Mouse (Mus musculus) forebrain, embryonic 14.5 days (tissue): Measurements from ENCODE around the gene Tjp1. TPM values are rescaled to one million over a fixed set of nuclear protein-coding genes. Genes with fewer than 3 reads are reported as not detected.

ENCODE experiments used
- ATAC-seq: fragments of 200-750 bp; cut with Nextera tagmentation; 2 replicates; pipeline ENCODE4 v1.8.0; 2017; ENCODE audit warnings: mild to moderate bottlenecking, moderate library complexity
- DNase-seq: peaks from one replicate; pipeline ENCODE4 v3.0.0-alpha.2; 2015; ENCODE audit warnings: low spot score
- H3K27ac ChIP-seq: fragments of 300-500 bp; sonication (generic); 2 replicates; pipeline ENCODE4 v1.5.1; 2014; ENCODE audit warnings: low read depth, mild to moderate bottlenecking, control low read depth, low read length, moderate library complexity
- H3K27me3 ChIP-seq: fragments of 300-500 bp; sonication (generic); replicated peaks from 2 replicates; pipeline ENCODE4 v1.6.1; 2014; ENCODE audit warnings: low read length, control low read depth, mixed read lengths; ENCODE audit not compliant: control insufficient read depth, insufficient read depth
- H3K36me3 ChIP-seq: fragments of 300-500 bp; sonication (generic); 2 replicates; pipeline ENCODE4 v1.6.1; 2014; ENCODE audit warnings: low read length, control low read depth; ENCODE audit not compliant: control insufficient read depth, insufficient read depth
- H3K4me1 ChIP-seq: fragments of 300-500 bp; sonication (generic); 2 replicates; pipeline ENCODE4 v1.6.1; 2014; ENCODE audit warnings: antibody characterized with exemption, low read length, control low read depth; ENCODE audit not compliant: control insufficient read depth, insufficient read depth
- H3K4me2 ChIP-seq: fragments of 300-500 bp; sonication (generic); 2 replicates; pipeline ENCODE4 v1.6.1; 2014; ENCODE audit warnings: mild to moderate bottlenecking, control low read depth, low read length
- H3K4me3 ChIP-seq: fragments of 300-500 bp; sonication (generic); 2 replicates; pipeline ENCODE4 v1.5.1; 2014; ENCODE audit warnings: low read depth, low read length, control low read depth
- H3K9ac ChIP-seq: fragments of 300-500 bp; sonication (generic); 2 replicates; pipeline ENCODE4 v1.6.1; 2014; ENCODE audit warnings: mild to moderate bottlenecking, low read length, control low read depth, moderate library complexity
- H3K9me3 ChIP-seq: fragments of 300-500 bp; sonication (generic); replicated peaks from 2 replicates; pipeline ENCODE4 v1.6.1; 2016; ENCODE audit warnings: low read length, control low read depth, mixed read lengths; ENCODE audit not compliant: control insufficient read depth
- WGBS: fragments of 180-500 bp; shearing (Covaris S2); extraction: QIAGEN DNeasy Blood & Tissue Kit; methylation state at CpG from one replicate; pipeline ENCODE4 v1.1.7; 2014; 5-methylcytosine and 5-hydroxymethylcytosine counted together
- polyA plus RNA-seq: library from polyadenylated mRNA; unstranded; fragments of >200 nt; fragmentation: Nextera tagmentation; extraction: Ambion mirVana; gene quantifications from 2 replicates; pipeline ENCODE4 v1.2.1, GENCODE M21; 2014

Gene Tjp1
- polyA plus RNA-seq, 1 experiment from 2014 or later = 16.2 TPM

DNA sequence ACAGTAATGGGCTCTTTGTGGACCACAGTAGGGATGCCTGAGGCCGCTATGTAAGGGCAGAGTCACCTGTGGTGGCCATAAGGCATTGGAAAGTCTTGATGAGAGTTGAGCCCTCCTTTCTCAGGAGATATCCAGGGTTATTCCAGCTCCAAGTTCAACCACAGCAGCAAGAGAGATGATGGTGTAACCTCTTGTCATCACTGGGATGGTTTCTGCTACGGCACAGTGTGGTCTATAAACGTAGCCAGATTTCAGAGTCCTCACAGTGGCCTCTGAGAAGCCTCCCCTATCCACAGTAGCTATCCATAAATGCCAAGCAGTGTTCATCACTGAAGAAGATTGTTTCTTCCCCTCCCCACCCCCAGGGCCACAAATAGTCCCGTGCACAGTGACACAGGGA lies 251.8 kb downstream of the Tjp1 start:
- Histone ChIP-seq H3K4me3 (no peak overlapping the region), H3K9ac (no peak overlapping the region), H3K36me3 (no peaks in the 10 kb centered on the region), H3K27ac (no peak overlapping the region), H3K4me2 (no peak overlapping the region), H3K9me3 (no peaks in the 10 kb centered on the region), H3K27me3 (no peaks in the 10 kb centered on the region), H3K4me1 (no peaks in the 10 kb centered on the region; the same call in 1 of the 2 replicates)
- DNase-seq (no peak), ATAC-seq (no peak)
- 81% methylated on average over 4 of the region's 4 CpGs for WGBS

- H3K9ac ChIP-seq = no peak overlapping the region
- H3K36me3 ChIP-seq = no peaks in the 10 kb centered on the region
- 77% methylated on average over 5 of the region's 5 CpGs for WGBS
- no peaks in the 10 kb centered on the region for H3K27me3 ChIP-seq
- H3K9me3 ChIP-seq = no peaks in the 10 kb centered on the region
- peak; percentile 32 for DNase-seq
- H3K27ac ChIP-seq = no peak overlapping the region
- H3K4me1 ChIP-seq = no peaks in the 10 kb centered on the region
- ATAC-seq = no peak
- no peak overlapping the region for H3K4me2 ChIP-seq
- no peak overlapping the region for H3K4me3 ChIP-seq
Observed at GRCm38 (mm10) chr7:65274216-65274615, 253.4 kb downstream of the Tjp1 start.

DNA sequence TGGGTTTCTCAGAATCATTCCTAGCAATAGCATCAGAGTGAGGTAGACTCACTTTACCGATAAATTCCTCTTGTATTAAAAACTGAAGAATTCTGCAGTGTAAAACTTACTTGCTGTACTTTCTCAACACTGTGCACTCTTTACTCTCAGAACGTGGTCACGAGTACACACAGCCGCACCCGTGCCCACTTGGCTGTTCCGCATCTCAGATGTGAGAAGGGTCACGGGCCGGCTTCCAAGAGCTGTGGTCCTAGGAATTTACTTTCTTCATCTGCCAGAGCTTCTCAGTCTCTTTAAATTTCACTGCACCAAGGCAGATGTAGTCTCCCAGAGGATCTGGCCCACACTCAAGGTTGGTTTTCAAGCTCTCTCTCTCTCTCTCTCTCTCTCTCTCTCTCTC lies 277.9 kb downstream of the Tjp1 start:
- no peaks in the 10 kb centered on the region for H3K36me3 ChIP-seq
- no peak overlapping the region for H3K27ac ChIP-seq
- H3K4me3 ChIP-seq = no peak overlapping the region
- DNase-seq (no peak), ATAC-seq (no peak)
- H3K9ac ChIP-seq = no peak overlapping the region
- H3K9me3 ChIP-seq = no peaks in the 10 kb centered on the region
- no peaks in the 10 kb centered on the region for H3K4me1 ChIP-seq
- no peak overlapping the region for H3K4me2 ChIP-seq
- H3K27me3 ChIP-seq = no peaks in the 10 kb centered on the region
- WGBS = 89% methylated on average over 8 of the region's 8 CpGs

Other genes starting within 250 kb of the Tjp1 start
- 14.9 and 15.3 TPM in 2 replicates for gene Tarsl2, start 117.1 kb upstream of the Tjp1 start, polyA plus RNA-seq
- gene Tm2d3, start 163.4 kb upstream of the Tjp1 start, polyA plus RNA-seq = 96.9 and 109 TPM in 2 replicates